Mouse (Mus musculus): ENCODE measurements at regions not wholly inside any gene's neighbourhood (a gene's known extent, or its start where the extent isn't known, plus 50 kb on each side); places are given as distances from the start of the nearest gene placed in this dataset.

GRCm38 (mm10) chr4:93450831-93451230, 115.5 kb upstream of the Tusc1 start:
- no peak for DNase-seq (ENCODE audit: low read depth, low spot score)

DNA sequence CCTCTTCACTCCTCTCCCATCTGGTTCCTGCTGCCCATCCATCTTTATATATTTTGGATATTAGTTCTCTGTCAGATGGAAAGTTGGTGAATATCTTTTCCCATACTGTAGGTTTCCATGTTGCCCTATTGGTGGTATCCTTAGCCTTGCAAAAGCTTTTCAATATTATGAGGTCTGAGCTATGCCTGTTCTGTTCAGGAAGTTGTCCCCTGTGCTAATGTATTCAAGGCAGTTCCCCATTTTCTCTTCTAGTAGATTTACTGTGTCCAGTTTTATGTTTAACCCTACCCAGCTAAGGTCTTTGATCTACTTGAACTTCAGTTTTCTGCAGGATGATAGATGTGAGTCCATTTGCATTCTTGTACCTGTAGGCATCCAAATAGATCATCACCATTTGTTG, 109.4 kb upstream of the Tusc1 start:
- no peak for DNase-seq (ENCODE audit: low read depth, low spot score)

DNA sequence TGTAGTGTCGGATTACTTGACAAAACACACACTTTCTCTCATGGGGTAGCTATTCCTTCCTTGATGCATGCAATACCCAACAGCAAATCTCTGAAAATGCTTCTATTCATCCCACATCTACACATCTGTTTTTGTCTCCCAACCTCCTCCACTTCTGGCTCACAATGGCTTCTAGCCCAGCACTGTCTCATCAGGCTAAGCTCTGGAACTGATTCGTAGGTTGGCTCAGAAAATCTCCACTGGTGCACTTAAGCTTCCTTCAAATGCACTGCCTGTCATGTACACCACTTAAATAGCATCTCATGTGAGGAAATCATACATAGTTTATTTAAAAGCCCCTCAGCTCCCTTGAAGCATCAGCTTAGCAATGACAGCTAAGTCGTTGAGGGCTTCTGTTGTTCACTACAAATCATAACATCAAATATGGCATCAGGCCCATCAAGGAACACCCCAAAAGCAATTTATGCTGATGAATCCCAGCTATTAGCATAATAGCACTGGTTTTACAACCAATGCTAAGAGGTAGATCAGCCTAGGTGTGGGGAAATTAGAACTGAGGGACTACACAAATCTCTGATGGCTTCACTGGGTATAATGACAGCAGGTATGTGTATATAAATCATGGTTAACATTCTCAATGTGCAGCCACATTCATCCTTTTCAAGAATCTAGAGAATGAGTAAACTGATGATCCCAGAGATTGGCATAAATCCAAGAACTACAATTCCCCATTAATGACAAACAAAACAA, 103.5 kb upstream of the Tusc1 start:
- DNase-seq (ENCODE audit: low read depth, low spot score), result no peak

- no peak for DNase-seq (ENCODE audit: low read depth, low spot score)
Measured at GRCm38 (mm10) chr4:93437386-93438130, 102.2 kb upstream of the Tusc1 start.

GRCm38 (mm10) chr4:93412695-93413094, 77.4 kb upstream of the Tusc1 start:
- DNase-seq (ENCODE audit: low read depth, low spot score), result no peak

DNA sequence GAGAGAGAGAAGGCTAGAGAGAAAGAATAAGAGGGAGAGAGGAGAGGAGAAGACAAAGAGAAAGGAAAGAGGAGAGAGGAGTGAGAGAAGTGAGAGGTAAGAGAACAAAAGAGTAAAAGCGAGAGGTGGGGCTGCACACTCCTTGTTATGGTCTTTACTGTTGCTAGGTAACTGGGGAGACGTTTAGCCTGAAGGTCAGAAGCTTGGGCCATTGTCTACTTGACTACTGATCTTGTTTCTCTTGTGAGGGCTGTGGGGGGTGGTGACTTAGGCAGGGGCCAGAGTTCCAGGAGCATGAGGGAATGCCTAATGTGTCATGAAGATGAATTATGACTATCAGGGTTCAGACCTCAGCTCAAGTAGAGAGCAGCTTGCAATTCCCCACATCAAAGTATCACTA, 71.6 kb upstream of the Tusc1 start:
- no peak for DNase-seq (ENCODE audit: low read depth, low spot score)

GRCm38 (mm10) chr4:93400579-93400978, 65.3 kb upstream of the Tusc1 start:
- DNase-seq (ENCODE audit: low read depth, low spot score), result no peak

All from CD4-positive helper T cell, adult 2 months (primary cell).